Mouse (Mus musculus) MEL (cell line): Measurements from ENCODE around the gene Socs4. TPM values are rescaled to one million over a fixed set of nuclear protein-coding genes. Genes with fewer than 3 reads are reported as not detected.

Experiments
- DNase-seq: peaks from one replicate; pipeline ENCODE4 v3.0.0; 2011; ENCODE audit warnings: low read depth, low spot score
- H3K27ac ChIP-seq: 2 replicates; pipeline ENCODE4 v1.5.1; 2012; ENCODE audit warnings: low read depth, mild to moderate bottlenecking, control low read depth, low read length, moderate library complexity; ENCODE audit not compliant: control insufficient read depth
- H3K27me3 ChIP-seq, 2 experiments: fragments of 150-350 bp in 1 of 2; sonication (generic) in 1 of 2; 2 replicates each; pipeline ENCODE4 v1.6.1; 2012; ENCODE audit warnings: low read length in 2 of 2, mild to moderate bottlenecking in 2 of 2, improper control_type of control experiment in 1 of 2, moderate library complexity in 1 of 2; ENCODE audit not compliant: insufficient read depth in 2 of 2, control insufficient read depth in 1 of 2
- H3K36me3 ChIP-seq, 2 experiments: 2 replicates each; pipeline ENCODE4 v1.6.1; 2012 to 2014; ENCODE audit warnings: low read length in 2 of 2, improper control_type of control experiment in 1 of 2, inconsistent platforms in 1 of 2, mild to moderate bottlenecking in 1 of 2; ENCODE audit not compliant: insufficient read depth in 2 of 2, control insufficient read depth in 1 of 2
- H3K4me1 ChIP-seq, 2 experiments: fragments of 150-350 bp in 1 of 2; sonication (generic) in 1 of 2; 2 replicates each; pipeline ENCODE4 v1.6.1; 2012; ENCODE audit warnings: low read length in 2 of 2, improper control_type of control experiment in 1 of 2, mild to moderate bottlenecking in 1 of 2; ENCODE audit not compliant: insufficient read depth in 2 of 2, control insufficient read depth in 1 of 2
- H3K4me3 ChIP-seq, 2 experiments: fragments of 150-350 bp in 1 of 2; sonication (generic) in 1 of 2; 2 replicates each; pipeline ENCODE4 v1.5.1; 2012; ENCODE audit warnings: low read depth in 2 of 2, low read length in 2 of 2, mild to moderate bottlenecking in 2 of 2, moderate library complexity in 2 of 2, control low read depth in 1 of 2, improper control_type of control experiment in 1 of 2; ENCODE audit not compliant: control insufficient read depth in 1 of 2, insufficient read depth in 1 of 2
- H3K79me2 ChIP-seq: 2 replicates; pipeline ENCODE4 v1.6.1; 2012; ENCODE audit warnings: mild to moderate bottlenecking, low read length, moderate library complexity; ENCODE audit not compliant: control insufficient read depth, poor library complexity, insufficient read depth
- H3K9ac ChIP-seq: 2 replicates; pipeline ENCODE4 v1.6.1; 2012; ENCODE audit warnings: low read depth, mild to moderate bottlenecking, control low read depth, low read length, moderate library complexity; ENCODE audit not compliant: control insufficient read depth, poor library complexity, severe bottlenecking
- H3K9me3 ChIP-seq: fragments of 150-350 bp; sonication (generic); replicated peaks from 2 replicates; pipeline ENCODE4 v1.6.1; 2012; ENCODE audit warnings: mild to moderate bottlenecking, low read length, improper control_type of control experiment, moderate library complexity; ENCODE audit not compliant: insufficient read depth
- CHD1 ChIP-seq: IDR thresholded peaks from 2 replicates; pipeline ENCODE4 v1.6.1; 2012; ENCODE audit warnings: low read depth, mild to moderate bottlenecking, inconsistent platforms, low read length, improper control_type of control experiment
- CTCF ChIP-seq, 3 experiments: IDR thresholded peaks in 2 of 3; conservative IDR thresholded peaks in 1 of 3; 2 replicates each; pipeline ENCODE4 v1.5.1; 2011 to 2012; ENCODE audit warnings: low read length in 3 of 3, low read depth in 2 of 3, mild to moderate bottlenecking in 2 of 3, improper control_type of control experiment in 1 of 3, inconsistent platforms in 1 of 3, mixed read lengths in 1 of 3, moderate library complexity in 1 of 3; ENCODE audit not compliant: control insufficient read depth in 1 of 3, insufficient read depth in 1 of 3, poor library complexity in 1 of 3, severe bottlenecking in 1 of 3
- E2F4 ChIP-seq: IDR thresholded peaks from 2 replicates; pipeline ENCODE4 v1.6.1; 2011; ENCODE audit warnings: low read depth, low read length, improper control_type of control experiment, borderline replicate concordance
- ELF1 ChIP-seq: IDR thresholded peaks from 2 replicates; pipeline ENCODE4 v1.6.1; 2014; ENCODE audit warnings: low read depth, mild to moderate bottlenecking, inconsistent platforms, low read length, improper control_type of control experiment, moderate library complexity
- EP300 ChIP-seq, 2 experiments: IDR thresholded peaks; 2 replicates each; pipeline ENCODE4 v1.6.1; 2011; ENCODE audit warnings: improper control_type of control experiment in 2 of 2, low read length in 2 of 2, low read depth in 1 of 2, mild to moderate bottlenecking in 1 of 2
- ETS1 ChIP-seq: IDR thresholded peaks from 2 replicates; pipeline ENCODE4 v1.6.1; 2012; ENCODE audit warnings: low read depth, mild to moderate bottlenecking, inconsistent platforms, low read length, improper control_type of control experiment, moderate library complexity
- GATA1 ChIP-seq: IDR thresholded peaks from 2 replicates; pipeline ENCODE4 v1.6.1; 2011; ENCODE audit warnings: low read depth, low read length, improper control_type of control experiment
- HCFC1 ChIP-seq: IDR thresholded peaks from 2 replicates; pipeline ENCODE4 v1.6.1; 2012; ENCODE audit warnings: low read depth, mild to moderate bottlenecking, inconsistent platforms, low read length, improper control_type of control experiment, moderate library complexity
- JUND ChIP-seq: IDR thresholded peaks from 2 replicates; pipeline ENCODE4 v1.6.1; 2011; ENCODE audit warnings: low read depth, mild to moderate bottlenecking, improper control_type of control experiment, low read length
- MAFK ChIP-seq: IDR thresholded peaks from 2 replicates; pipeline ENCODE4 v1.6.1; 2011; ENCODE audit warnings: low read depth, mild to moderate bottlenecking, low read length, improper control_type of control experiment, borderline replicate concordance
- MAX ChIP-seq: IDR thresholded peaks from 2 replicates; pipeline ENCODE4 v1.6.1; 2011; ENCODE audit warnings: low read length, improper control_type of control experiment
- MAZ ChIP-seq: IDR thresholded peaks from 2 replicates; pipeline ENCODE4 v1.6.1; 2012; ENCODE audit warnings: low read depth, mild to moderate bottlenecking, inconsistent platforms, low read length, improper control_type of control experiment
- MXI1 ChIP-seq: IDR thresholded peaks from 2 replicates; pipeline ENCODE4 v1.6.1; 2011; ENCODE audit warnings: mild to moderate bottlenecking, low read depth, low read length, improper control_type of control experiment
- NELFE ChIP-seq: IDR thresholded peaks from 2 replicates; pipeline ENCODE4 v1.6.1; 2011; ENCODE audit warnings: low read depth, low read length, improper control_type of control experiment
- NRF1 ChIP-seq: IDR thresholded peaks from 2 replicates; pipeline ENCODE4 v1.6.1; 2014; ENCODE audit warnings: low read depth, mild to moderate bottlenecking, inconsistent platforms, low read length, improper control_type of control experiment, moderate library complexity; ENCODE audit not compliant: poor library complexity, insufficient read depth, severe bottlenecking
- POLR2A ChIP-seq, 2 experiments: IDR thresholded peaks; 2 replicates each; pipeline ENCODE4 v1.6.1; 2011 to 2012; ENCODE audit warnings: low read length in 2 of 2, mild to moderate bottlenecking in 2 of 2, control low read depth in 1 of 2, improper control_type of control experiment in 1 of 2, low read depth in 1 of 2, moderate library complexity in 1 of 2; ENCODE audit not compliant: control insufficient read depth in 1 of 2, insufficient read depth in 1 of 2, poor library complexity in 1 of 2
- POLR2AphosphoS2 ChIP-seq: IDR thresholded peaks from 2 replicates; pipeline ENCODE4 v1.6.1; 2011; ENCODE audit warnings: low read length, improper control_type of control experiment
- RAD21 ChIP-seq: IDR thresholded peaks from 2 replicates; pipeline ENCODE4 v1.6.1; 2011; ENCODE audit warnings: mild to moderate bottlenecking, low read depth, low read length, improper control_type of control experiment
- SIN3A ChIP-seq: IDR thresholded peaks from 2 replicates; pipeline ENCODE4 v1.6.1; 2012; ENCODE audit warnings: low read length, improper control_type of control experiment, inconsistent platforms
- SMC3 ChIP-seq: IDR thresholded peaks from 2 replicates; pipeline ENCODE4 v1.6.1; 2011; ENCODE audit warnings: low read depth, low read length, improper control_type of control experiment
- TBP ChIP-seq: IDR thresholded peaks from 2 replicates; pipeline ENCODE4 v1.8.0; 2011; ENCODE audit warnings: low read depth, low read length, improper control_type of control experiment
- TCF12 ChIP-seq: IDR thresholded peaks from 2 replicates; pipeline ENCODE4 v1.6.1; 2014; ENCODE audit warnings: low read depth, mild to moderate bottlenecking, inconsistent platforms, low read length, improper control_type of control experiment, moderate library complexity
- ZKSCAN1 ChIP-seq: IDR thresholded peaks from 2 replicates; pipeline ENCODE4 v1.6.1; 2012; ENCODE audit warnings: low read depth, mild to moderate bottlenecking, inconsistent platforms, low read length, improper control_type of control experiment, moderate library complexity
- ZMIZ1 ChIP-seq: IDR thresholded peaks from 2 replicates; pipeline ENCODE4 v1.6.1; 2012; ENCODE audit warnings: low read depth, mild to moderate bottlenecking, inconsistent platforms, low read length, improper control_type of control experiment, moderate library complexity
- polyA plus RNA-seq, 2 experiments: library from polyadenylated mRNA; stranded (reverse) in 1 of 2; unstranded in 1 of 2; fragments of >175 nt in 1 of 2; fragments of >200 nt in 1 of 2; gene quantifications; 2 replicates each; pipeline versions ENCODE4 v1.2.1 to v1.2.4; 2012; ENCODE audit warnings: low replicate concordance in 2 of 2, low read depth in 1 of 2; ENCODE audit not compliant: insufficient read length in 2 of 2, insufficient read depth in 1 of 2, missing spikeins in 1 of 2
- total RNA-seq: library from RNA; depleted of rRNA; stranded (reverse); fragments of 300-350 nt; gene quantifications from 2 replicates; pipeline ENCODE4 v1.2.3, GENCODE M21; 2012; rRNA removed

Gene Socs4
- 8.7 and 8.8 TPM in 2 replicates for total RNA-seq
- polyA plus RNA-seq = 10 to 100 TPM; 13.9 to 21.0 TPM

- Histone ChIP-seq H3K4me1 (peaks cover 0 to 7% of the 10 kb centered on the region in 2 experiments; a peak in 1 of 4 replicates), H3K36me3 (peaks cover 18 to 24% of the 10 kb centered on the region in 2 experiments), H3K4me3 (peak within 1 kb of the TSS; percentile 67 to 78), H3K9me3 (no peaks in the 10 kb centered on the region), H3K79me2 (peaks cover 55% of the 10 kb centered on the region)
- peak; percentile 96 for TF ChIP-seq NRF1
- peak; percentile 99 for TF ChIP-seq ELF1
- TF ChIP-seq TBP = peak; percentile 40; the same call in 1 of the 2 replicates
- no peak for TF ChIP-seq SMC3
- TF ChIP-seq CHD1 = no peak
- peak; percentile 88 for TF ChIP-seq SIN3A
- peak; percentile 56 for TF ChIP-seq MXI1
- TF ChIP-seq E2F4 = peak; percentile 95; the same call in 1 of the 2 replicates
- no peak for TF ChIP-seq CTCF (IDR thresholded peaks at IDR 0.05 in 2 of 3, conservative IDR thresholded peaks at IDR 0.05 in 1 of 3; ENCODE audit: control insufficient read depth in 1 of 3, insufficient read depth in 1 of 3, low read depth in 2 of 3, low read length in 3 of 3, poor library complexity in 1 of 3, severe bottlenecking in 1 of 3)
- TF ChIP-seq NELFE = peak; percentile 92
- no peak for TF ChIP-seq ZKSCAN1
- no peak for TF ChIP-seq RAD21
- TF ChIP-seq ZMIZ1 = peak; percentile 61; the same call in 1 of the 2 replicates
- no peak for TF ChIP-seq MAFK
- peak; percentile 69; the same call in 1 of the 2 replicates for TF ChIP-seq MAZ
- TF ChIP-seq JUND = no peak
- peak; percentile 49 for TF ChIP-seq TCF12
- TF ChIP-seq POLR2A (IDR thresholded peaks at IDR 0.05; ENCODE audit: control insufficient read depth in 1 of 2, insufficient read depth in 1 of 2, low read depth in 1 of 2, low read length in 2 of 2, poor library complexity in 1 of 2) = peak; percentile 80 to 97; a peak in 3 of 4 replicates
- no peak for TF ChIP-seq EP300 (IDR thresholded peaks at IDR 0.05; ENCODE audit: low read depth in 1 of 2, low read length in 2 of 2)
- TF ChIP-seq ETS1 = no peak
- TF ChIP-seq POLR2AphosphoS2 = peak; percentile 68
- TF ChIP-seq MAX = peak; percentile 32
- no peak for TF ChIP-seq GATA1
- peak; percentile 86 for TF ChIP-seq HCFC1
- TF ChIP-seq, all 39 proteins: peak for 14
- no peaks in the 10 kb centered on the region for H3K27me3 ChIP-seq
- peak within 1 kb of the TSS; percentile 76 for H3K27ac ChIP-seq
- DNase-seq = peak; percentile 95
- H3K9ac ChIP-seq = peak within 1 kb of the TSS; percentile 95
These were observed at the start of gene Socs4, which contains the start of gene Wdhd1 for GRCm38 (mm10) chr14:47276637-47277393. Gene Socs4 (plus strand): TSS chr14:47276931. Gene Wdhd1 (minus strand): TSS chr14:47276857.
